Mouse (Mus musculus) stomach, embryonic 16.5 days (tissue): ENCODE measurements around the gene F5. TPM values are rescaled to one million over a fixed set of nuclear protein-coding genes. Genes with fewer than 3 reads are reported as not detected.

ENCODE experiments used
- ATAC-seq: fragments of 200-750 bp; cut with Nextera tagmentation; 2 replicates; pipeline ENCODE4 v1.8.0; 2017; ENCODE audit warnings: moderate number of reproducible peaks, moderate TSS enrichment; ENCODE audit not compliant: insufficient read depth, low FRiP score
- H3K27ac ChIP-seq: fragments of 300-500 bp; sonication (generic); 2 replicates; pipeline ENCODE4 v1.5.1; 2014; ENCODE audit warnings: low read length
- H3K27me3 ChIP-seq: fragments of 300-500 bp; sonication (generic); 2 replicates; pipeline ENCODE4 v1.6.1; 2014; ENCODE audit warnings: low read length, control low read depth, mixed read lengths; ENCODE audit not compliant: control insufficient read depth, insufficient read depth
- H3K36me3 ChIP-seq: fragments of 300-500 bp; sonication (generic); 2 replicates; pipeline ENCODE4 v1.6.1; 2014; ENCODE audit warnings: low read length; ENCODE audit not compliant: control insufficient read depth, insufficient read depth
- H3K4me1 ChIP-seq: fragments of 300-500 bp; sonication (generic); 2 replicates; pipeline ENCODE4 v1.6.1; 2014; ENCODE audit warnings: low read length, control low read depth, mixed read lengths; ENCODE audit not compliant: control insufficient read depth, insufficient read depth
- H3K4me2 ChIP-seq: fragments of 300-500 bp; sonication (generic); 2 replicates; pipeline ENCODE4 v1.6.1; 2014; ENCODE audit warnings: low read depth, low read length, mixed read lengths
- H3K4me3 ChIP-seq: fragments of 300-500 bp; sonication (generic); replicated peaks from 2 replicates; pipeline ENCODE4 v1.5.1; 2014; ENCODE audit warnings: mild to moderate bottlenecking, low read length
- H3K9ac ChIP-seq: fragments of 300-500 bp; sonication (generic); 2 replicates; pipeline ENCODE4 v1.6.1; 2014; ENCODE audit warnings: low read length
- H3K9me3 ChIP-seq: fragments of 300-500 bp; sonication (generic); replicated peaks from 2 replicates; pipeline ENCODE4 v1.6.1; 2016; ENCODE audit warnings: low read length, control low read depth; ENCODE audit not compliant: control insufficient read depth
- WGBS: fragments of 180-500 bp; shearing (Covaris S2); extraction: QIAGEN DNeasy Blood & Tissue Kit; methylation state at CpG from one replicate; pipeline ENCODE4 v1.1.7; 2014; 5-methylcytosine and 5-hydroxymethylcytosine counted together
- polyA plus RNA-seq: library from polyadenylated mRNA; unstranded; fragments of >200 nt; fragmentation: Nextera tagmentation; extraction: Ambion mirVana; gene quantifications from 2 replicates; pipeline ENCODE4 v1.2.1, GENCODE M21; 2015

The F5 gene
- polyA plus RNA-seq, 1 experiment from 2014 or later: 1.3 TPM

DNA sequence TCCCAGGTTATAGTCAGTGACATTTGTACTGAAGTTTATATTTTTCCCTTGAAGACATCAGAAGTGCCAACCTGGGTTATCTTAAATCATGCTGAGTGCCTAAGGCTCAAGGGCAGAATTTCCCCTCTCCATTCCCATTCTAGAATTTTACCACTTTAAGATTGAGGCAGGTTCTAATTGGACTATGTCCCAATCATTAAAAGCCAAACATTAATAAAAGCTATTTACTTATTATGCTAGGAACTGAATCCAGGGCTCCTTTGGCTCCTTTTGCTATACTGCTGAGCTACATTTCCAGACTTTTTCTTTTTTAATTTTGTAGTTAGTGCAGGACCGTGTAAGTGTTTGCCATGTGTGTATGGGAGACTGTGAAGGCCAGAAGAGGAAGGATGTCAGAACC lies 99.8 kb downstream of the F5 start:
- peaks cover 16% of the 10 kb centered on the region for H3K4me1 ChIP-seq
- no peak for ATAC-seq
- H3K4me2 ChIP-seq: peak overlapping the region; percentile 75; the same call in 1 of the 2 replicates

DNA sequence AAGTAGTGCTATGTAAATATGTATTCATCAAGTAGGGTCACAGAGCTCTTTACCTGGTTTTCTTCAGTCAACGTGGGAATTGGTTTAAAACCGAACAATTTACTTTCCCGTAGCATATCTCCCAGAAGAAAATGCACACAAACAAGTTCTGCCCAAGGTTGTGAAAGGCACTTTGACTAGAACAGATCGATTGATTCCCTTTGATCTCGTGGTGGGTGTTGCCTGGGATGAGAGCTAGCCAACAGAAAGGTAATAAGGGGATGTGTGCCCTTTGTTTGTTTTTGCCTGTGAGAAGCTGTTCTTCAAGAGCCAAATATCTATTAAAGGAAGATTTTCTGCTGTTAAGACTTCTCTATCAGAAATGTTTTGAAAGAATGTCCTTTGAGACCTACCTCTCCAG lies 100.9 kb downstream of the F5 start:
- no peak overlapping the region for H3K9ac ChIP-seq
- no peaks in the 10 kb centered on the region for H3K9me3 ChIP-seq
- H3K36me3 ChIP-seq: 0 out of 2 replicates have a peak, but pooled peaks cover 7% of the 10 kb centered on the region
- no peak overlapping the region for H3K27ac ChIP-seq
- no peak overlapping the region for H3K4me3 ChIP-seq
- H3K27me3 ChIP-seq: no peaks in the 10 kb centered on the region
- 41% methylated on average over 5 of the region's 5 CpGs for WGBS
- H3K4me1 ChIP-seq: peaks cover 16% of the 10 kb centered on the region
- no peak for ATAC-seq
- peak overlapping the region; percentile 6; the same call in 1 of the 2 replicates for H3K4me2 ChIP-seq

More for the DNA sequence above, 99.8 kb downstream of the F5 start:
- Histone ChIP-seq H3K27ac (no peak overlapping the region), H3K4me3 (no peak overlapping the region), H3K9ac (no peak overlapping the region), H3K36me3 (no peaks in the 10 kb centered on the region), H3K27me3 (no peaks in the 10 kb centered on the region), H3K9me3 (no peaks in the 10 kb centered on the region)
- 92% methylated on average over 1 of the region's 1 CpGs for WGBS

DNA sequence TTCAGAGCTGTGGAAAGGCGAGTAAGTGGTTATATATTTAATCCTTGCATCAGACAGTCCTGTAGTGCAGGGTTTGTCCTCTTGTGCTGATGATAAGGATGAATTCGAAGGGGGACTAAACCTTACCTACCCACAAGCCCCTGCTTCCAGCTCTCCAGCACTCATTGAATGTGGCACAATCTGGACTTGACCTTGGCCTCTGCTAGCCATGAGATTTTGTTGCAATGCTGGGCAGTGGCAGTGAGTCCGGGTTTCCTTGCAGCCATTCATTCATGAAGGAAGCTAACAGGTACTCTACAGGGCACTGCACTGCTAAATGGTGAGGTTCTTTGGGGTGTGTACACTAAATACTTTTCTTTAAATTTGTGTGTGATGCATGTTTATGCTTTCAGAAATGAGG lies 103.2 kb downstream of the F5 start:
- no peaks in the 10 kb centered on the region for H3K9me3 ChIP-seq
- H3K27ac ChIP-seq: no peak overlapping the region
- H3K36me3 ChIP-seq: 0 out of 2 replicates have a peak, but pooled peaks cover 7% of the 10 kb centered on the region
- no peak overlapping the region for H3K4me2 ChIP-seq
- no peak overlapping the region for H3K9ac ChIP-seq
- WGBS: 67% methylated on average over 3 of the region's 3 CpGs
- peaks cover 11% of the 10 kb centered on the region for H3K4me1 ChIP-seq
- H3K27me3 ChIP-seq: no peaks in the 10 kb centered on the region
- H3K4me3 ChIP-seq: no peak overlapping the region
- ATAC-seq: no peak

DNA sequence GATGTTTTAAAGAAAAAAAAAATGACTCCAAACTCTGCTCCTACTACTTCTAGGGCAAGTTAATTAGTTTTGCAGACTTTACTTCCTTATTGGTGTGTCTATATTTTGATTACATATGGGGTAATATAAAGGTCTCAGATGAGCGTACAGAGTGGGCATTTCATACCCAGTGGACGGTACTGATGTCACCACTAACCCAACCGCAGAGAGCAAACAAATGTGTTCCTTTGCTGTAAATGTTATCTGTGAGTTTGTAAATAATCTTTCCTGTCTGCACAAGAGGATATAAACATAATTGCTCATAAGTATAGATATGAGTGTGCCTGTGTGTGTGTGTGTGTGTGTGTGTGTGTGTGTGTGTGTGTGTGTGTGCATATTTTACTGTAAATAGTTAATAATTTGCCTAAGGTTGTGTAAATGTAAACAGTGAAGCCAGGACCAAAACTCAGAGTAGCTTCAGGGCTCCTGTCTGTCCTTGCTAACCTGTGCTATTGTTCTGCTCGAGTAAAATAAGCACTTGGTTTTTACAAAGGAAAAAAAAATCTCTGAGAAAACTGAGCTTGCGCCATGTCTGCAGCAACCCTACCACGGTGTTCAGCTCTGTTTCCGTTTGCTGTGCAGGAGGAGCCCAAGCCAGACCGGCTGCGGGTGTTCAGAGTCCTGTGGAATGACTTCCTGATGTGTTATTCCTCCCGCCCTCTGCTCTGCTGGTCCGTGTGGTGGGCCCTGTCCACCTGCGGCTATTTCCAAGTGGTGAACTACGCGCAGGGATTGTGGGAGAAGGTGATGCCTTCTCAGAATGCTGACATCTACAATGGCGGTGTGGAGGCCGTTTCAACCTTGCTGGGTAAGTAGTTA lies 108.8 kb downstream of the F5 start:
- WGBS: 68% methylated on average over 16 of the region's 16 CpGs
- Histone ChIP-seq H3K36me3 (peaks cover 16% of the 10 kb centered on the region; the same call in 1 of the 2 replicates), H3K27ac (peak overlapping the region; percentile 58; the same call in 1 of the 2 replicates), H3K9me3 (no peaks in the 10 kb centered on the region), H3K9ac (no peak overlapping the region), H3K4me1 (no peaks in the 10 kb centered on the region), H3K4me2 (no peak overlapping the region), H3K27me3 (no peaks in the 10 kb centered on the region), H3K4me3 (no peak overlapping the region)
- ATAC-seq: peak; percentile 60; the same call in 1 of the 2 replicates

DNA sequence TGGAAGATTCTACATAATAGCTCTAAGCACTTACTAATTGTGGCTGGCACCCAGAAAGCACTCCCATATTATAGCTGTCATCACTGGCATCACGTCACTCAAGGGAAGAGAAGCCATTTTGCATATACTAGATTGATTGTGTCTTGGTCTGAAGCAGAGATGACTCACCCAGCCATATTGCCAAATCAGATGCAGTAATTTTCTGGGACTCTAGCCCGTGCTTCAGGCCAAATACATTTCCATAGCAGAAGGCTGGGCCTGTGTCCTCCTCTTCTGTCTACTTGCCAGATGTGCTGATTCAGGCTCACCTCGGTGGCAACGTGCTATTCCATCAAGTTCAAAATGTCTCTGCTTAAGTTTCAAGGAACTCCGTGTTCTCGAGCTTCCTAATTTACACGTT lies 109.9 kb downstream of the F5 start:
- no peak for ATAC-seq
- Histone ChIP-seq H3K4me1 (no peaks in the 10 kb centered on the region), H3K27ac (no peak overlapping the region), H3K4me3 (no peak overlapping the region), H3K4me2 (no peak overlapping the region), H3K9ac (no peak overlapping the region), H3K36me3 (peaks cover 16% of the 10 kb centered on the region; the same call in 1 of the 2 replicates), H3K9me3 (no peaks in the 10 kb centered on the region), H3K27me3 (no peaks in the 10 kb centered on the region)
- WGBS: 88% methylated on average over 7 of the region's 7 CpGs

Other genes with a start within 250 kb of the F5 start
- gene Scyl3, start 222.7 kb upstream of the F5 start, polyA plus RNA-seq: 14.6 and 16.8 TPM in 2 replicates
- gene BC055324, start 157.0 kb upstream of the F5 start, polyA plus RNA-seq: 14.6 and 14.9 TPM in 2 replicates
- gene Mettl18, start 156.9 kb upstream of the F5 start, polyA plus RNA-seq: 8.1 and 8.3 TPM in 2 replicates
- gene Sele, start 103.6 kb upstream of the F5 start, polyA plus RNA-seq: 0.05 TPM in 1 of 2 replicates, not detected in the other
- gene Sell, start 89.9 kb upstream of the F5 start, polyA plus RNA-seq: 3.3 and 4.7 TPM in 2 replicates
- gene Selp, start 36.6 kb upstream of the F5 start, polyA plus RNA-seq: 0.26 and 0.29 TPM in 2 replicates
- 15.3 and 15.9 TPM in 2 replicates for gene Slc19a2, start 97.2 kb downstream of the F5 start, polyA plus RNA-seq
- gene Ccdc181, start 123.7 kb downstream of the F5 start, polyA plus RNA-seq: 10.8 and 11.5 TPM in 2 replicates
- 30.3 and 33.8 TPM in 2 replicates for gene Nme7, start 152.3 kb downstream of the F5 start, polyA plus RNA-seq
- gene Blzf1, start 155.7 kb downstream of the F5 start, polyA plus RNA-seq: 34.3 and 39.2 TPM in 2 replicates